Mouse (Mus musculus): ENCODE measurements around the gene Nup93. TPM values are rescaled to one million over a fixed set of nuclear protein-coding genes. Genes with fewer than 3 reads are reported as not detected.

Gene Nup93
- 10 to 100 TPM; 13.9 to 16.3 TPM for total RNA-seq (2023)

GRCm38 (mm10) chr8:94214252-94215173 is at the start of gene Nup93:
TSS of gene Nup93 (plus strand) at chr8:94214564.

GRCm38 (mm10) chr8:94172075-94172808 is 42.1 kb upstream of the Nup93 start, which contains the start of gene Mt2:
TSS of gene Mt2 (plus strand) at chr8:94172664.

GRCm38 (mm10) chr8:94178857-94179712 is 35.3 kb upstream of the Nup93 start, which contains the start of gene Mt1:
TSS of gene Mt1 (plus strand) at chr8:94179082.

GRCm38 (mm10) chr8:94328932-94329728 is 114.8 kb downstream of the Nup93 start, which contains the start of gene Slc12a3:
TSS of gene Slc12a3 (plus strand) at chr8:94329201.

Other genes with a start within 250 kb of the Nup93 start
- gene Amfr, start 201.7 kb upstream of the Nup93 start, total RNA-seq (2023), result 10 to 100 TPM; 65.4 to 69.1 TPM
- gene Nudt21, start 177.5 kb upstream of the Nup93 start, total RNA-seq (2023), result 10 to 100 TPM; 27.7 to 28.7 TPM
- 10 to 100 TPM; 17.6 to 17.8 TPM for gene Ogfod1, start 177.4 kb upstream of the Nup93 start, total RNA-seq (2023)
- 1 to 10 TPM; 3.2 to 7.7 TPM for gene Bbs2, start 115.6 kb upstream of the Nup93 start, total RNA-seq (2023)
- not detected for gene Mt4, start 77.4 kb upstream of the Nup93 start, total RNA-seq (2023)
- not detected for gene Mt3, start 62.0 kb upstream of the Nup93 start, total RNA-seq (2023)
- gene Mt2, start 41.9 kb upstream of the Nup93 start, total RNA-seq (2023), result 1 to 10 TPM; 1.5 to 3.4 TPM
- gene Mt1, start 35.5 kb upstream of the Nup93 start, total RNA-seq (2023), result 100 to 1,000 TPM in 1 of 2 experiments, 10 to 100 TPM in 1; 68.6 to 130 TPM
- under 1 TPM; 0.24 to 0.37 TPM for gene Slc12a3, start 114.6 kb downstream of the Nup93 start, total RNA-seq (2023)
- 100 to 1,000 TPM; 282 to 299 TPM for gene Herpud1, start 171.9 kb downstream of the Nup93 start, total RNA-seq (2023)
- 10 to 100 TPM; 97.0 to 98.9 TPM for gene Nlrc5, start 219.8 kb downstream of the Nup93 start, total RNA-seq (2023)